Mouse (Mus musculus) CD4-positive helper T cell, adult 2 months (primary cell): ENCODE results near the gene Csrnp2.
"Not testable (repeated sequence)": the region's sequence is repeated elsewhere in the genome, so short reads cannot be mapped to it uniquely, and the experiment has no call there.

Experiments
- DNase-seq: peaks from one replicate; pipeline ENCODE4 v3.0.0-alpha.2; 2012; ENCODE audit warnings: low read depth, missing footprints, low spot score

Csrnp2 gene

DNA sequence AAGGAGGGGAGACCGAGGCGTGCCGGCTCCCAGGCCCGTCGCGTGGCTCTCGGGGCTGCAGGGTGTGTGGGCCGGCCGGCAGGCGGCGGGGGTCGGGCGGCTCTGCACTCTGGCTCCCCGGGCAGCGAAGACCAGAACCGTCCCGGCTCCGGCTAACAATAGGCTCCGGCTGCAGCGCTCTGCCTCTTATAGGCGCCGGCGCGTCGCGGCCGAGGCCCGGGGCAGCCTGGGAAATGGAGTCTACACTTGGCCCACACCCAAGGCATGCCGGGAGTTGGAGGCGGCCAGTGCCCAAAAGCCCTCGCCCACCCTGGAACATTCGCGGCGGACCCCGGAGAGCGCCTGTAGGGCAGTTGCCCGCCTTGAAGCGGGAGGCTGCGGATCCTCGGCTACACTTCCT, at the start of gene Csrnp2:
Gene Csrnp2 (minus strand): TSS at position 387 of the 400 bp plus-strand sequence.
- peak; percentile 88 for DNase-seq

DNA sequence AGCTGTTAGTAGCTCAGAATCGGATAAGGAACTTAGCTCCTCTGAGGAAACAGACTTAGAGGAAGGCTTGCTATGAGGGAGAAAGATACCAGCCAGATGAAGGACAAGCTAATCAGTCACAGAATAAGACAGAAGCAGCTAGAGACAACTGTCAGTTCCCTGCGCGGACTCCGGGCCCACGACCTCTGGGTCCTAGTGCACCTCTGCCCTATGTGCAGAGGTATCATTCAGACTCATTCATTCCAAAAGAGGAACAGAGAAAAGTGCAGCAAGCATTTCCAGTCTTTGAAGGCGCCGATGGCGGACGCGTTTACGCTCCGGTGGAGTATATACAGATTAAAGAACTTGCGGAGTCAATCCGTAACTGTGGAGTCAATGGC, 48.4 kb upstream of the Csrnp2 start:
- not testable (repeated sequence) for DNase-seq

DNA sequence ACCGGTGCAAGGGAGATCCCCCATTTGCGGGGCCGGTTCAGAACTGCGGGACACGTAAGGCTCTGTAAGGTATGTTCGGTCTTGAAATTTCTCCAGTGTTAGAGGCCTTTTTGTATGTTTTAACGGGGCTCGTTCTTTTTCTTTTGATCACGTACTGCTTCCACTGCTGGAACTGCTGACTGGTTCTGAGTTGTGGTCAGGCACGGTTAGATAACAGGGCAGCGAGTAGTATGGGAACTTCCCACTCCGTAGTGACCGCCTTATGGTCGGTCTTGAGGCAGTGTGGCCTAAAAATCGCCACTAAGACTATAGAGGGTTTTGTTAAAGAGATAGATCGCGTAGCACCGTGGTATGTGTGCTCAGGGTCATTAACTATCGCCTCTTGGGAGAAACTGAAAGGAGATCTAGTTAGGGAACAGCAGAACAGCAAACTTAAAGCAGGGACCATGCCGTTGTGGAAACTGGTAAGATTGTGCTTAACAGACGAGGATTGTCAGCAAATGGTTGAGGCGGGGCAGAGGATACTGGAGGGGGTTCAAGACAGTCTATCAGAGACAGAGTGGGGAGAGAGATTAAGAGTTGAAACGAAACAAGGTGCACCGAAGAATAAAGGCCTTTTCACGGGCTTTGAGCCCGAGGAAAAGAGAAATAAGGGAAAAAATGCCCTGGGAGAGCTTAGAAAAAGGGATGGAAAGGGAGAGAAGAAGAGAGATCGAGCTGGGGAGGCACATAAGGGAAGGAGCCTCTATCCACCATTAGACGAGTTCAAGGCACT, 47.8 kb upstream of the Csrnp2 start:
- not testable (repeated sequence) for DNase-seq

DNA sequence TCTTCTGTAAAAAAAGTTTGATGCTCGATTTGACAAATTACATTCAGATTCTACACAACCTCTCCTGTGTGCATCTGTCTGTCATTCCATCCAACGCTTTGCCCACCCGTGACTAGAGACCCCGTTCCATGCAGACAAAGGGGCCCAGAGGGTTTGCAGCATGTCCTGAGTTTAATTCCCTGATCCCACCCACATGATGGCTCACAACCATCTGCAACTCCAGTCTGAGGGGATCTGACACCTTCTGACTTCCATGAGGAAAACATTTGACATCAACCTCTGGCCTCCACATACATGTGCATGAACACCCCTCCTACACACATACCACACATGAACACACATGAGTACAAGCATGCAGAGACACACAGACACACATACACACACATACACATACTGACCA, 46.1 kb upstream of the Csrnp2 start:
- DNase-seq: no peak

DNA sequence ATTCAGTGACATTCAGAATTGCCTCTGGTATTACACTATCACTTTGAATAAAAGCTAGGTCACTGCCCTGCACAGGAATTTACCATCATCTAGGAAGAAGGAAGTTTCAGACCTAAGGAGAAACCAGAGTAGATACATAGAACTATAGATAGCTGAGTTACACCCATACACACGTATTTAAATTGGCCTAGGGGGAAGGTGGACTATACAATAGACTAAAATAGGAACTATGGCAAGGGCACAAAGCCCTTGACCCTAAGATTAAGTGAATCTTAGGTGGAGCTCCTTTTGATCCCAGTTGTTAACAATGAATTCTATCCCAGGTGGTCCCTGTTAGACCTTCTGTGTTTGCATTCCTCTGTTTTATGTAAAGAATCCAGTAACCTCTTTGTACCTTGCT, 45.7 kb upstream of the Csrnp2 start:
- DNase-seq: not testable (repeated sequence)

DNA sequence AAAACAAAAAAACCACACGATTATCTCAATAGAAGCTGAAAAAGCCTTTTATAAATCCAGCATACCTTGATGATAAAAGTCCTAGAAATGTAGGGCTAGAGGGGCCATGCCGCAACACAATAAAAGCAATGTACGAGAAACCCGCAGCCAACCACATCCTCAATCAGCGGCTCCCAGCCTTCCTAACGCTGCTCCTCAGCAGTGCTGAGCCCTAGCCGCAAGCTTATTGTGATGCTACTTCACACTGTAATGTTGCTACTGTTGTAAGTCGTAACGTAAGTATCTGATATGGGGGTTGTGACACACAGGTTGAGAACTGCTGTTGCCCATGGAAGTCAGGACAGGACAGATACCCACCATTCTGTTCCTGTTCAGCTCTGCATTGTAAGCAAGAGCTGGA, 44.1 kb upstream of the Csrnp2 start:
- DNase-seq: peak; percentile 33

DNA sequence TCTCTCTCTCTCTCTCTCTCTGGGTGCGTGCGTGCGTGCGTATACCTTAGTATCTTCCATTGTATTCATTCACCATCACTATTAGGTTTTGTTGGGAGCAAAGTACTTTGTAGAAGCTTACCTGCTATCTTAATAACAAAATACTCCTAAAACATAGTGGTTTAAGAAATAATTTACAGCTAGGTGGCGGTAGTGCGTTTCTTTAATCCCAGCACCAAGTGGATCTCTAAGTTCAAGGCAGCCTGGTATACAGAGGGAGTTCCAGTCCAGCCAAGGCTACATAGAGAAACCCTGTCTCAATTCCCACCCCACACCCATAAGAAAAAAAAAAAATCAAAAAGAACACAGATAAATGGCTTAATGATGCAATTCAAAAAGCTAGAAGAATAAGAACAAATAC, 42.6 kb upstream of the Csrnp2 start:
- peak; percentile 79 for DNase-seq

DNA sequence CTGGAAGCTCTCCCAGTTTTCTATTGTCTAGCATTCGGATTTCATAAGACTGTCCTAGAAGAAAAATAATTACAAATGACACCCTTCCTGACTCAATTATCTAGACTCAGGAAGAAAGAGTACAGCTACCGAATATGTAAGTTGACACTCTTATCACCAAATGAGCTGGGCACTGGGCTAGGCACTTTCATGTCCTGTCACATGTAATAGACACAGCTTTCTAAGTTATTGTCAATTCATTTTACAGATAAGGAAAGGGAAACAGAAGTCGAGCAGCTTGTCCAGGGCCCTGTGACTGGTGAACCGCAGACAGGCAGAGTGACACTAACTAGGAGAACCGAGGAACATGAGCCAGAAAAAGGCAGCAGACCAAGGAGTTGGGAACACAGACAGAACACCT, 32.6 kb upstream of the Csrnp2 start:
- DNase-seq: no peak

DNA sequence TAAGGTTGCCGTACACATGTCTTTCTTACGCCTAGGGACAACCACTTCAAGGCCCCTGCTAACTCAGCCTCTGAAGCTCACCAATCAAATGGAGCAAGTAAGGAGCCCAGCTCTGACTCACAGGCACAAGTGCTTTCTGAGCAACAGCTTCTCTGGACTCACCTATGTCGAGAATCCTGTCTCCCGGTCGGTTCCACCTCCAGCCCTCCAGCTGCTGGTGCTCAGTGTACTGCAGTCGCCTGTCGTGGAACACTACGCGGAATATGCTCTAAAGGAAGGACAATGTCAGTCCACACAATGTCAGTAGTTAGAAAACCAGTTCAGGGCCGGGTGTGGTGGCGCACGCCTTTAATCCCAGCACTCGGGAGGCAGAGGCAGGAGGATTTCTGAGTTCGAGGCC, 30.1 kb upstream of the Csrnp2 start:
- DNase-seq: no peak

DNA sequence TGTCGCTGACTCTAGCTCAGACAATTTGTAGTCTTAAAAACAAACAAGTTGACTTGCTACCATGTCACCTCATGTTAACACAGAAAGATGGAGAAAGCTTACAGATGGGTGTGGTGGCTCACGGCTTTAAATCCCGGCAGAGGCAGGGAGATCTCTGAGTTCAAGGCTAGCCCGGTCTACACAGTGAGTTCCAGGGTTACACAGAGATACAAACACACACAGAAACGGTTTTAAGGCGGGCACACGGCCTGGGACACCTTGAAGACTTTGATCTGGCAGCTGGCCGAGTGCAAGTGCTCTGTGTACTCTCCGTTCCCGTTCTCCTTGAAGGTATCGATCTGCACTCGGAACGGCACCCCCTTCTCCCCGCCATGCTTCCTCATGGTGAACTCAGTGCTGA, 25.0 kb upstream of the Csrnp2 start:
- no peak for DNase-seq

DNA sequence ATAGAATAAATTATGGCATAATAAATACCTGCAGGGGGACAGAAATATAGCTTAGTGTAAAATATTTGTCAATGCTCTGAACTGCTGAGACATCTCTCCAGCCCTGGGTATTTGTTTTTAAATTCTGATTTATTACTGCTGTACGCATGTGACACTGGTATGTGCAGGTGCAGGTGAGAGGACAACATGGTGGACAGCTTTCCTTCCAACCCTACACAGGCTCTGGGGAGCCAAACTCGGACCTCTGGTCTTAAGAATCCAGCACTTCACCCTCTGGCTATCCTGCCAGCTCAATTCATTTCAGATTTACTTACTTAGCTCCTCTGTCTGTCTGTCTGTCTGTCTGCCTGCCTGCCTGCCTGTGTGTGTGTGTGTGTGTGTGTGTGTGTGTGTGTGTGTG, 19.8 kb upstream of the Csrnp2 start:
- no peak for DNase-seq

DNA sequence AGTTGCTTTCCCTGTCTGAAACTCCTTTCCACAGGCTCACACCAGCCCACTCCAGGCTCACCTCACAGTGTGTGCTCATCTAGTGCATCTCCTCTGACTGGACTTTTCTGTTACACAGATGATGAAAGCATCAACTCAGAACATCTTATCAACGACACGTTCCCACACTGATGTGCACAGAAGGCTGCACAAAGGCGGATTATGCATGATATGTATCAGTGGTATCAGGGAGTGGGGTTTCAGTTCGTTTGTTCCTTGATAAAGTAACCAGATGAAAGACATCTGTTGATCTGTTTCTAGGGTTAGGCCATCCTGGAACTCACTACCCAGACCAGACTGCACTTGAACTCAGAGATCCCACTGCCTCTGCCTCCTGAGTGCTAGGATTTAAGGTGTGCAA, 18.1 kb upstream of the Csrnp2 start:
- no peak for DNase-seq

DNA sequence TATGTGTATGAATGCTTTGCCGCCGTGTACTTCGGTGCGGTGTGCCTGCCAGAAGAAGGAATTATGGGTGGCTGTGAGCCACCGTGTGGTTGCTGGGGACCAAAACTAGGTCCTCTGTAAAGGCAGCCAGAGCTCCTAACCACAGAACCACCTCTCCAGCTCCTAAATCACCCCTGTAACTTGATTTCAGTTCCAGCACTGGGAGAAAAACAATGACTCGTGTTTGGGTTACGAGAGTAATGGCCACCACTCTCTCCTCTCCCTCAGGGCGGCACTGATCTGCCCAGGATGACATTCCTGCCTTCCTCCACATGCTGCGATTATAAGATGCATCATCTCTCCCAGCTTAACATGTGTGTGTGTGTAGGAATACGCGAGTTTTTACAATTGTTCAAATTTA, 14.8 kb upstream of the Csrnp2 start:
- no peak for DNase-seq

DNA sequence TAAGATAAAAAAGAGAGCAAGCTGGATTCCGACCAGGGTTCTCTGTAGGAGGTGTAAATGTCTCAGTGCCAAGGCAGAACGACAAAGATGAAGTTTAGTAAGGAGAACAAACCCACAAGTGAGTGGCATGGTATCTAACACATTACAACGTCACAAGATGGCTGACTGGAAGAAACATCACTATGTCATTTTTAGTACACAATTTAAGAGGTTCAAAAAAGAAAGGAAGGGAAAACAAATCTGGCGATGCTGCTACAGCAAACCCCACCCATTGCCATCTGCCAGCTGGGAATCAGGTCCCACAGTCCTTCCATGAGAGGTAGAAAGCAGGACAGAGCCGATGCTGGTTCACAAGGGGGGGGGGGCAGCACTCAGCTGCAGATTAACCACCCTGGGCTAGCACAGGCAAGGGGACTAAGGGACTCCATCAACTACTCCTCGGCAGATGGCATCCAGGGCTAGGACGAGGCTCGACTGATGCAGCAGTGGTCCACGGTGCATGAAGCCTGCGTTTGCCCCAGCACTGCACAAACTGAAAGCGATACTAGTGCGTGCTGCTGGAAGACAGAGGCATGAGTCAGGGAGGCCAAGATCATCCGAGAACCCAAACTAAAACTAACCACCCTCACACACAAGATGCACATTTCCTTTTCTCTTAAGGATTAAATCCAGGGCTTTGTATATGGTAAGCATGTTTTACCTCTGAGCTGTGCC, 13.3 kb upstream of the Csrnp2 start:
- DNase-seq: no peak

DNA sequence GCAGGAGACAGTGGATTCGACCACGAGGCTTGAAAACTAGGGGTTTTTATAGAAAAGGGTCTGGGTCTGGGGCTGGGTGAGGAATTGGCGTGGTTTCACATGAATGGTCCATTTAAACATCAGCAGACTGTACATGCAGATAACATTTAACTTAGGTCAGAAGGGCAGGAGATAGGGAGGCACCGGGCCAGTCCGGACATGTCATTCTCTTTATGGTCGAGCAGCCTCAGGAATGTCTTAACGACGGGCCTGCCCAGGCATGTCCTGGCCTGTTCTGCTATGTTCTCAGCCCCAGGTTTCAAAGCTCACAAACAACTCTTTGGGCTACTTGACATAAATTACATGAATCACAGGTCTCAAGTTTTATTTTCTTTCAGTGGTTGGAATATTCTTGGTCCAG, 4.2 kb upstream of the Csrnp2 start:
- not testable (repeated sequence) for DNase-seq

DNA sequence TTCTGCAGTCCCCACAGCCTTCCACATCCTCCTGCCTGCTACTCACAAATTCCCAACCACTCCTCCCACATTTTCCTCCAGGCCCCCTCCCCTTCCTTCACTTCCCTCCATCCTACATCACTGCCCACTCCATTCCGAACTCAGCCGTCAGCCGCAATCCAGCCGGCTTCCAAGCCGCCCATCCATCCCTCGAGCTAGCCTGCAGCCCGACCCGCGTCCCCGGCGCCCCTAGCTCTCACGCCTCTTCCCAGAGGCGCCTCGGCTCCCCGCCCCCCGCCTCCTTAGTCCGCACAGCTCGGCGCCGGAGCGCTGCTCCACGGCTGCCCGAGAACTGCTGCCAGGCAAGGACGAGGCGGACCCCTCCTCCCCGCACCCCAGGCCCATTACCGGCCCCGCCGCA, 641 bp downstream of the Csrnp2 start:
- DNase-seq: no peak

DNA sequence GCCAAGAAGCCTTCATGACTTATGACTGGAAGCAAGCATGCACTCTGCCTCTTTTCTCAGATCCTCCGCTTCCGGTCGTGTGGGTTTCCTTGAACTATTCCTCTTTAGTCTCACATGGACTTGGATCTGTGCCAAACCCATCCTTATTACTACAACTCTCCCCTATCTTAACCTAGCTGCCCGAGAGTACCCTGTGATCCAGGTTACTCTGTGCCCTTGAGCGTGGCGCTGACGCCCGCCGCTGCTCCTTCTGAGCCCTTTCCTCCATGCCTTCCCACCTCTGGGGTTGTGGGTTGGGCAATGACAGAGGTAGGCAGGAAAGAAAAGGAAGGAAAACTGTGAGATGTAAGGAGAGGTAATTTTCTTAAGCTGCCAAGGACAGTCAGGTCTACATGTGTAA, 3.3 kb downstream of the Csrnp2 start:
- DNase-seq: no peak

DNA sequence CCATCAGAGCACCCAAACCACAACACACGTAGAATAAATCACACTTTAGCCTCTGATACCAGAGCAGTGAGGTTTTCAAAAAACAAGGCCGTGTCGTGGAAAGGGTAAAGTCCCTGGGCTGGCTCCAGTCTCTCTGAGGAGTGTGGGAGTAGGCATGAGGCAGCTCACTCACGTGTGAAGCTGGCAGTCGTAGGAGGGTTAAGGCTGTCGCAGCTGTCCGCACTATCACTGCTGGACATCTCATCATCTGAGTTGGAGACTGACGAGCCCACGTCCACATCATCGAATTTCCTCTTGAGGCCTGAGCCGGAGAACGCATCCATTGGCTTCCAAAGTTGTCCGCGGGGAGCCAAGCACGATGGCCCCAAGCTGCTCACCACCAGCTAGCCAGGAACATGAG, 6.0 kb downstream of the Csrnp2 start:
- DNase-seq: no peak

DNA sequence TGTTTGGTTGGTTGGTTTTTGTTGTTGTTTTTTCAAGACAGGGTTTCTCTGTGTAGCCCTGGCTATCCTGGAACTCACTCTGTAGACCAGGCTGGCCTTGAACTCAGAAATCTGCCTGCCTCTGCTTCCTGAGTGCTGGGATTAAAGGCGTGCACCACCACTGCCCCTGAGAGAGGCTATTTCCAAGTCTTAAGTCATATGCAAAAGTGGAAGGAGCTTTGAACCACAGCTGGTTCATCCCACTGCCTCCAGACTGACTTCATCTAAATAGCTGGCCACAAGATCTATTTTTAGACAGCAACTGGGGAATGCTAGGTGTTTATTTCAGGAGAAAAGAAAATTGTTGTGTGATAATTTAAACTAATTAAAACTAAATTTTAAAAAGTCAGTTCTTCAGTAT, 7.0 kb downstream of the Csrnp2 start:
- DNase-seq: not testable (repeated sequence)

DNA sequence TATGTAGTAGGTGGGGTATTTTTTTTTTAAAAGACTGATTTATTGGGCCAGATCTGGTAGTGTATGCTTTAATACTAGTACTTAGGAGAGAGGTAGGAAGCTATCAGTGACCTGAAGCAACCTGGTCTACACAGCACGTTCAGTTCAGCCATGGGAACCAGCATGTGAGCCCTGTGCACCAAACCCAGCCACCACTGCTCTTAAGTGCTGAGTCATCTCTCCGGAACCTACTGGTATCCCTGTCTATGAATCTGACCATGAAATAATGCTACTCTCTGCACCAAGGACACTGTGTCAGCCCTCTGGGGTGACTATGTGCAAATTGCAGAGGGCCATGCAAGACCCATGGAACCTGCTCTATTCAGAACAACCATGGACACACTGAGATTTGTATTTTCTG, 8.2 kb downstream of the Csrnp2 start:
- DNase-seq: no peak

DNA sequence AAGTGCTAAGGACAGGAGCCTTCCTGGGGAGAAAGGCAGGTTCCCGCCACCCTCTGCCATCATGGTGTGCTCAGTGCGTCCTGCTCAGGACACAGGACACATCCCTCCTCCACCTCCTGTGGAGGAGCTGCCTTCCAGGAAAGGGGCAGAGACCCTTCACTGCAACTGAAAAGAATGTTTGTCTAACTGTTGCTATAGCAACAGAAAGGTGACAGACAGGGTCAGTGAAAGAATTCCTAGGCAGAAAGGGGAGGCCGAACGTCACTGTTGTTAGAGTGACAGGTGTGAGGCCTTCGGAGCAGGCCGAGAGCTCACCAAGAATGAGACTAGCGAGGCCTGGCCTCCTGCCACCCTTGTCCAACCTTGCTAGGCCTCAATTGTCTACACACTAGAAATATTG, 8.8 kb downstream of the Csrnp2 start:
- DNase-seq: no peak

DNA sequence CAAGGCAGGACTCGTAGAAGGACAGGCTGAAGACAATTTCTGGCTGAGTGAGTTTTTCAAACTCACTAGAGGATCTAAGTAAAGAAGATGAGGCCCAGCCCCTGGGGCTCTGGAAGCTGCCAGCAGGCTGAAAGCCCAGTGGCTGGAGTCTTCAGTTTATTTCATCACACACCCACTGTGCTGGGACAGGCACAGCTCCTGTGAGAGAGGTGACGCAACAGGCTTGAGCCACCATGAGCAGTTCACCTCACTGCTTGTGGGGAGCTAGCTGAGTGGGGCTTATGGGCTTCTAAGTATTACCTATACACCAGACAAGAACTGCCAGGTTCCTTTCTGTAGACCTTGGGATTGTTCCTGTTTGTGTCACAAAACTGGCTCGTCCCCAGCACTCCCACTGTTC, 9.7 kb downstream of the Csrnp2 start:
- no peak for DNase-seq

DNA sequence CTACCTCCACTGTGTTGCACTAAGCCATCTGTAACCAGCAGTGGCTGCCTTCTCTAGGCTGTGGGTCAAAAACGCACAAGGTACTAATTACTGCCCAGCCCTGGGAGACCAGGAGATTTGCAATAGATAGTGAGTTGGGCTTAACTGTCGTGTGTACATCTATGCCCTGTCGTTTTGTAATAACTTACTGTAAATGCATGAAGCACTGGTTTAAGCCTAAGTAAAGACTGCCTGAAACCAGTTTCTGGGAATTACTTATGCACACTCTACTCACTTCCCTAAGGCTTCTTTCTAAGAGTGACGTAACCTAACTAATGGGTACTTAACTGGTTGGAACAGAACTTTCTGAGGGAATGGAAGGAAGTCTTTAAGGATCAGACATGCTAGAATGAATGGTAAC, 16.4 kb downstream of the Csrnp2 start:
- DNase-seq: no peak
